Mouse (Mus musculus) kidney, postnatal 25 days (tissue): ENCODE measurements around the gene Gm49601.

Experiments
- DNase-seq, 2 experiments: peaks; one replicate each; pipeline ENCODE4 v3.0.0; 2021; ENCODE audit warnings: mixed read lengths in 2 of 2

Gm49601 gene

GRCm38 (mm10) chr16:18626376-18626878, at the start of gene Gm49601:
Gm49601 (minus strand) TSS chr16:18626427.
- DNase-seq, result peak; percentile 76 to 81

GRCm38 (mm10) chr16:18673005-18673404, 46.8 kb upstream of the Gm49601 start:
- no peak for DNase-seq

GRCm38 (mm10) chr16:18672027-18672426, 45.8 kb upstream of the Gm49601 start:
- no peak for DNase-seq

- DNase-seq, result no peak
Measured at GRCm38 (mm10) chr16:18669914-18670313, 43.7 kb upstream of the Gm49601 start.

- no peak for DNase-seq
Measured at GRCm38 (mm10) chr16:18658597-18658996, 32.4 kb upstream of the Gm49601 start.

GRCm38 (mm10) chr16:18655372-18656098, 29.3 kb upstream of the Gm49601 start:
- DNase-seq, result no peak

GRCm38 (mm10) chr16:18653290-18654160, 27.3 kb upstream of the Gm49601 start:
- DNase-seq, result no peak

- DNase-seq, result no peak
Measured at GRCm38 (mm10) chr16:18649126-18649525, 22.9 kb upstream of the Gm49601 start.

GRCm38 (mm10) chr16:18645329-18645728, 19.1 kb upstream of the Gm49601 start:
- DNase-seq, result no peak

- DNase-seq, result no peak
Measured at GRCm38 (mm10) chr16:18644485-18644884, 18.3 kb upstream of the Gm49601 start.

- DNase-seq, result no peak
Measured at GRCm38 (mm10) chr16:18643406-18643998, 17.3 kb upstream of the Gm49601 start.

- DNase-seq, result no peak
Measured at GRCm38 (mm10) chr16:18642897-18643296, 16.7 kb upstream of the Gm49601 start.

- no peak for DNase-seq
Measured at GRCm38 (mm10) chr16:18642291-18642690, 16.1 kb upstream of the Gm49601 start.

GRCm38 (mm10) chr16:18639382-18639929, 13.2 kb upstream of the Gm49601 start:
- DNase-seq, result no peak

GRCm38 (mm10) chr16:18638396-18638795, 12.2 kb upstream of the Gm49601 start:
- no peak for DNase-seq

- no peak for DNase-seq
Measured at GRCm38 (mm10) chr16:18636804-18637203, 10.6 kb upstream of the Gm49601 start.

GRCm38 (mm10) chr16:18636401-18636800, 10.2 kb upstream of the Gm49601 start:
- no peak for DNase-seq

GRCm38 (mm10) chr16:18633333-18633732, 7.1 kb upstream of the Gm49601 start:
- no peak for DNase-seq

GRCm38 (mm10) chr16:18632816-18633215, 6.6 kb upstream of the Gm49601 start:
- peak in 1 of 2 experiments; percentile 23 for DNase-seq

- DNase-seq, result no peak
Measured at GRCm38 (mm10) chr16:18632059-18632458, 5.8 kb upstream of the Gm49601 start.

- DNase-seq, result peak in 1 of 2 experiments; percentile 19
Measured at GRCm38 (mm10) chr16:18631141-18631540, 4.9 kb upstream of the Gm49601 start.

- no peak for DNase-seq
Measured at GRCm38 (mm10) chr16:18630291-18630690, 4.1 kb upstream of the Gm49601 start.
